ENCODE assay signal across 21 mouse cellular contexts in genomic region chr9:43915015-43915414, GRCm38 (mm10).
A peak's percentile ranks its signal among the peaks of the same experiment; 100 is the strongest.
DNase-seq lines count a peak whose midpoint lies in the region; ATAC-seq and TF ChIP-seq lines count a peak whose summit lies in the region.
"Had no signal": no experiment of that assay in that cellular context is flagged by ENCODE, and none has a peak within 500 bp of the region (broad histone marks: within the 10 kb centered on the region; RNA-seq: fewer than 3 reads in every experiment).

No protein-coding gene starts in this region.

- H3K27ac ChIP-seq in midbrain, embryonic 11.5 days (ENCODE audit: low read depth, low read length) = no peak overlapping the region
- H3K27ac ChIP-seq in midbrain, embryonic 14.5 days (replicated peaks; ENCODE audit: low read depth, low read length) = no peak overlapping the region
- no peak overlapping the region for H3K27ac ChIP-seq in stomach, postnatal 0 days (replicated peaks)
- H3K27ac ChIP-seq: forebrain, embryonic 15.5 days; gastrocnemius, adult 2 months; hindbrain, embryonic 12.5 days; limb, embryonic 13.5 days; midbrain, embryonic 15.5 days; neural tube, embryonic 12.5 days had no signal

- ATAC-seq in midbrain, embryonic 11.5 days (ENCODE audit: low FRiP score) = no peak
- ATAC-seq in midbrain, embryonic 14.5 days (ENCODE audit: low FRiP score, low TSS enrichment) = no peak
- ATAC-seq in stomach, postnatal 0 days (ENCODE audit: low FRiP score, low TSS enrichment) = no peak
- ATAC-seq in granulocyte monocyte progenitor cell, adult 5-6 weeks (replicated peaks; ENCODE audit: poor library complexity, severe bottlenecking) = no peak
- ATAC-seq: forebrain, embryonic 15.5 days; intestine, embryonic 16.5 days; midbrain, embryonic 15.5 days had no signal

- WGBS in midbrain, embryonic 11.5 days = 62% methylated on average over 5 of the region's 5 CpGs
- 64% methylated on average over 5 of the region's 5 CpGs for WGBS in midbrain, embryonic 14.5 days
- 49% methylated on average over 5 of the region's 5 CpGs for WGBS in stomach, postnatal 0 days

- peaks cover 3% of the 10 kb centered on the region; the same call in 1 of the 2 replicates for H3K27me3 ChIP-seq in midbrain, embryonic 11.5 days (ENCODE audit: control insufficient read depth, insufficient read depth, low read length)
- H3K27me3 ChIP-seq in midbrain, embryonic 14.5 days (ENCODE audit: control insufficient read depth, insufficient read depth, low read length) = peaks cover 16% of the 10 kb centered on the region; the same call in 1 of the 2 replicates
- H3K27me3 ChIP-seq in stomach, postnatal 0 days (ENCODE audit: control insufficient read depth, insufficient read depth, low read length) = no peaks in the 10 kb centered on the region
- H3K27me3 ChIP-seq: forebrain, embryonic 15.5 days; midbrain, embryonic 15.5 days had no signal

- no peak overlapping the region for H3K4me2 ChIP-seq in midbrain, embryonic 11.5 days
- no peak overlapping the region for H3K4me2 ChIP-seq in midbrain, embryonic 14.5 days (ENCODE audit: low read length)
- no peak overlapping the region for H3K4me2 ChIP-seq in stomach, postnatal 0 days (replicated peaks; ENCODE audit: low read depth)
- H3K4me2 ChIP-seq: forebrain, embryonic 15.5 days; hindbrain, embryonic 12.5 days; limb, embryonic 13.5 days; midbrain, embryonic 15.5 days; neural tube, embryonic 12.5 days had no signal

- no peak overlapping the region for H3K4me3 ChIP-seq in midbrain, embryonic 11.5 days (ENCODE audit: low read depth, low read length)
- H3K4me3 ChIP-seq in midbrain, embryonic 14.5 days (replicated peaks; ENCODE audit: low read depth, low read length) = no peak overlapping the region
- H3K4me3 ChIP-seq in stomach, postnatal 0 days (ENCODE audit: low read depth, low read length) = no peak overlapping the region
- H3K4me3 ChIP-seq: forebrain, embryonic 15.5 days; gastrocnemius, adult 2 months; hindbrain, embryonic 12.5 days; limb, embryonic 13.5 days; midbrain, embryonic 15.5 days; neural tube, embryonic 12.5 days had no signal

- no peaks in the 10 kb centered on the region for H3K9me3 ChIP-seq in midbrain, embryonic 11.5 days (ENCODE audit: control insufficient read depth, low read length)
- no peaks in the 10 kb centered on the region for H3K9me3 ChIP-seq in midbrain, embryonic 14.5 days (ENCODE audit: control insufficient read depth, low read length)
- H3K9me3 ChIP-seq in stomach, postnatal 0 days (ENCODE audit: control insufficient read depth, low read length) = no peaks in the 10 kb centered on the region
- H3K9me3 ChIP-seq: forebrain, embryonic 15.5 days; hindbrain, embryonic 12.5 days; limb, embryonic 13.5 days; midbrain, embryonic 15.5 days; neural tube, embryonic 12.5 days had no signal

- H3K4me1 ChIP-seq in midbrain, embryonic 11.5 days (ENCODE audit: control insufficient read depth, insufficient read depth, low read length) = peaks cover 6% of the 10 kb centered on the region; the same call in 1 of the 2 replicates
- H3K4me1 ChIP-seq in midbrain, embryonic 14.5 days (ENCODE audit: control insufficient read depth, insufficient read depth, low read length) = peaks cover 27% of the 10 kb centered on the region
- H3K4me1 ChIP-seq in stomach, postnatal 0 days (replicated peaks; ENCODE audit: control insufficient read depth, insufficient read depth) = no peaks in the 10 kb centered on the region

- TF ChIP-seq EP300 in stomach, postnatal 0 days (optimal IDR thresholded peaks at IDR 0.05) = no peak

- H3K36me3 ChIP-seq in midbrain, embryonic 11.5 days (ENCODE audit: control insufficient read depth, insufficient read depth, low read length) = no peaks in the 10 kb centered on the region
- H3K36me3 ChIP-seq in midbrain, embryonic 14.5 days (ENCODE audit: control insufficient read depth, insufficient read depth, low read length) = no peaks in the 10 kb centered on the region
- H3K36me3 ChIP-seq in stomach, postnatal 0 days (ENCODE audit: control insufficient read depth, insufficient read depth, low read length) = no peaks in the 10 kb centered on the region
- H3K36me3 ChIP-seq: forebrain, embryonic 15.5 days; hindbrain, embryonic 12.5 days; limb, embryonic 13.5 days; midbrain, embryonic 15.5 days; neural tube, embryonic 12.5 days had no signal

- no peak for TF ChIP-seq CTCF in stomach, postnatal 0 days (IDR thresholded peaks at IDR 0.05; ENCODE audit: low read depth)

- DNase-seq in adrenal gland, postnatal 14 days = peak; percentile 40
- no peak for DNase-seq in adrenal gland, postnatal 25 days
- peak; percentile 76 for DNase-seq in midbrain, embryonic 11.5 days (ENCODE audit: low spot score, missing footprints)
- no peak for DNase-seq in midbrain, embryonic 14.5 days
- peak; percentile 53 for DNase-seq in embryo, embryonic 10.5 days (ENCODE audit: low spot score)
- peak; percentile 20 for DNase-seq in stomach, postnatal 0 days (ENCODE audit: low spot score)
- DNase-seq in left cerebral cortex, postnatal 25 days (ENCODE audit: low spot score in 2 of 2) = no peak
- DNase-seq: cerebellum, adult 11 months; cerebellum, postnatal 36 days; gastrocnemius, adult 2 months; heart, adult 18-20 months; layer of hippocampus, postnatal 36 days; right cerebral cortex, postnatal 14 days; thymus, adult 18-20 months had no signal

- no peak overlapping the region for H3K9ac ChIP-seq in midbrain, embryonic 11.5 days (ENCODE audit: low read length)
- no peak overlapping the region for H3K9ac ChIP-seq in midbrain, embryonic 14.5 days (replicated peaks; ENCODE audit: low read length)
- no peak overlapping the region for H3K9ac ChIP-seq in stomach, postnatal 0 days (ENCODE audit: low read length)
- H3K9ac ChIP-seq: forebrain, embryonic 15.5 days; hindbrain, embryonic 12.5 days; limb, embryonic 13.5 days; midbrain, embryonic 15.5 days; neural tube, embryonic 12.5 days had no signal

- intact Hi-C loops in left cerebral cortex, postnatal 25 days (cut with DNase I) = no loop called here

Comparison
In these comparisons a context has a peak if more than half of its experiments do, and no peak if none do; other contexts are left out.
1. DNase-seq: peak in adrenal gland, postnatal 14 days (single experiment), midbrain, embryonic 11.5 days (single experiment), embryo, embryonic 10.5 days (single experiment) and stomach, postnatal 0 days (single experiment); none in adrenal gland, postnatal 25 days (single experiment), midbrain, embryonic 14.5 days (single experiment) and left cerebral cortex, postnatal 25 days (0 of 2).